Mouse (Mus musculus) heart, embryonic 13.5 days (tissue): ENCODE results near the gene Parn. TPM values are rescaled to one million over a fixed set of nuclear protein-coding genes. Genes with fewer than 3 reads are reported as not detected.

Experiments used
- ATAC-seq: fragments of 200-750 bp; cut with Nextera tagmentation; 2 replicates; pipeline ENCODE4 v1.8.0; 2017; ENCODE audit warnings: moderate TSS enrichment; ENCODE audit not compliant: insufficient number of reproducible peaks, low FRiP score, low TSS enrichment; ENCODE audit errors: extremely low read depth
- H3K27ac ChIP-seq: fragments of 300-500 bp; sonication (generic); replicated peaks from 2 replicates; pipeline ENCODE4 v1.5.1; 2015; ENCODE audit warnings: moderate library complexity, mild to moderate bottlenecking, inconsistent platforms
- H3K27me3 ChIP-seq: fragments of 300-500 bp; sonication (generic); replicated peaks from 2 replicates; pipeline ENCODE4 v1.6.1; 2015; ENCODE audit warnings: mild to moderate bottlenecking, inconsistent platforms
- H3K36me3 ChIP-seq: fragments of 300-500 bp; sonication (generic); 2 replicates; pipeline ENCODE4 v1.6.1; 2015; ENCODE audit warnings: mild to moderate bottlenecking, inconsistent platforms
- H3K4me1 ChIP-seq: fragments of 300-500 bp; sonication (generic); 2 replicates; pipeline ENCODE4 v1.6.1; 2015; ENCODE audit warnings: inconsistent platforms
- H3K4me2 ChIP-seq: fragments of 300-500 bp; sonication (generic); 2 replicates; pipeline ENCODE4 v1.6.1; 2015; ENCODE audit warnings: inconsistent platforms, mild to moderate bottlenecking, moderate library complexity
- H3K4me3 ChIP-seq: fragments of 300-500 bp; sonication (generic); 2 replicates; pipeline ENCODE4 v1.5.1; 2015; ENCODE audit warnings: moderate library complexity, mild to moderate bottlenecking, inconsistent platforms
- H3K9ac ChIP-seq: fragments of 300-500 bp; sonication (generic); 2 replicates; pipeline ENCODE4 v1.6.1; 2015; ENCODE audit warnings: inconsistent platforms, mild to moderate bottlenecking, moderate library complexity
- H3K9me3 ChIP-seq: fragments of 300-500 bp; sonication (generic); 2 replicates; pipeline ENCODE4 v1.6.1; 2016; ENCODE audit warnings: inconsistent platforms
- WGBS: fragments of 180-500 bp; shearing (Covaris S2); methylation state at CpG from one replicate; pipeline ENCODE4 v1.1.7; 2015; ENCODE audit warnings: mixed read lengths; 5-methylcytosine and 5-hydroxymethylcytosine counted together
- polyA plus RNA-seq: library from polyadenylated mRNA; unstranded; fragments of >200 nt; fragmentation: Nextera tagmentation; extraction: Ambion mirVana; gene quantifications from 2 replicates; pipeline ENCODE4 v1.2.1, GENCODE M21; 2015

The Parn gene
- polyA plus RNA-seq, 1 experiment from 2014 or later: 23.1 TPM

GRCm38 (mm10) chr16:13585234-13585633, 82.7 kb downstream of the Parn start:
- Histone ChIP-seq H3K9ac (no peak overlapping the region), H3K27ac (no peak overlapping the region), H3K4me1 (peaks cover 21% of the 10 kb centered on the region), H3K27me3 (no peaks in the 10 kb centered on the region), H3K4me3 (no peak overlapping the region), H3K9me3 (no peaks in the 10 kb centered on the region), H3K36me3 (peaks cover 21% of the 10 kb centered on the region), H3K4me2 (no peak overlapping the region)
- 71% methylated on average over 9 of the region's 9 CpGs for WGBS
- no peak for ATAC-seq

GRCm38 (mm10) chr16:13580784-13581183, 87.2 kb downstream of the Parn start:
- no peak overlapping the region for H3K9ac ChIP-seq
- H3K4me1 ChIP-seq: peaks cover 11% of the 10 kb centered on the region
- H3K27me3 ChIP-seq: no peaks in the 10 kb centered on the region
- H3K4me2 ChIP-seq: no peak overlapping the region
- no peak for ATAC-seq
- peaks cover 21% of the 10 kb centered on the region for H3K36me3 ChIP-seq
- H3K9me3 ChIP-seq: no peaks in the 10 kb centered on the region
- no peak overlapping the region for H3K27ac ChIP-seq
- H3K4me3 ChIP-seq: no peak overlapping the region
- 81% methylated on average over 3 of the region's 3 CpGs for WGBS

GRCm38 (mm10) chr16:13580016-13580415, 88.0 kb downstream of the Parn start:
- peaks cover 17% of the 10 kb centered on the region for H3K36me3 ChIP-seq
- 56% methylated on average over 1 of the region's 1 CpGs for WGBS
- H3K4me3 ChIP-seq: no peak overlapping the region
- no peak overlapping the region for H3K4me2 ChIP-seq
- H3K9ac ChIP-seq: no peak overlapping the region
- no peak overlapping the region for H3K27ac ChIP-seq
- no peaks in the 10 kb centered on the region for H3K9me3 ChIP-seq
- no peak for ATAC-seq
- H3K4me1 ChIP-seq: peaks cover 18% of the 10 kb centered on the region
- H3K27me3 ChIP-seq: no peaks in the 10 kb centered on the region

- Histone ChIP-seq H3K9ac (no peak overlapping the region), H3K9me3 (no peaks in the 10 kb centered on the region), H3K4me1 (peaks cover 33% of the 10 kb centered on the region), H3K4me2 (no peak overlapping the region), H3K4me3 (no peak overlapping the region), H3K27me3 (no peaks in the 10 kb centered on the region), H3K27ac (peak overlapping the region; percentile 24), H3K36me3 (no peaks in the 10 kb centered on the region)
- 40% methylated on average over 4 of the region's 4 CpGs for WGBS
- ATAC-seq: no peak
Measured at GRCm38 (mm10) chr16:13575306-13575705, 92.7 kb downstream of the Parn start.

GRCm38 (mm10) chr16:13568280-13568679, 99.7 kb downstream of the Parn start:
- no peak overlapping the region for H3K9ac ChIP-seq
- H3K4me2 ChIP-seq: no peak overlapping the region
- ATAC-seq: no peak
- no peak overlapping the region for H3K27ac ChIP-seq
- H3K4me1 ChIP-seq: peaks cover 12% of the 10 kb centered on the region; the same call in 1 of the 2 replicates
- peaks cover 14% of the 10 kb centered on the region for H3K36me3 ChIP-seq
- H3K27me3 ChIP-seq: no peaks in the 10 kb centered on the region
- 86% methylated on average over 2 of the region's 2 CpGs for WGBS
- no peak overlapping the region for H3K4me3 ChIP-seq
- no peaks in the 10 kb centered on the region for H3K9me3 ChIP-seq

GRCm38 (mm10) chr16:13567614-13568013, 100.4 kb downstream of the Parn start:
- ATAC-seq: no peak
- Histone ChIP-seq H3K9ac (no peak overlapping the region), H3K36me3 (peaks cover 16% of the 10 kb centered on the region), H3K27me3 (no peaks in the 10 kb centered on the region), H3K9me3 (no peaks in the 10 kb centered on the region), H3K27ac (no peak overlapping the region), H3K4me2 (no peak overlapping the region), H3K4me1 (peaks cover 6% of the 10 kb centered on the region; the same call in 1 of the 2 replicates), H3K4me3 (no peak overlapping the region)
- 97% methylated on average over 1 of the region's 1 CpGs for WGBS

- H3K36me3 ChIP-seq: peaks cover 16% of the 10 kb centered on the region
- no peak overlapping the region for H3K27ac ChIP-seq
- H3K9ac ChIP-seq: no peak overlapping the region
- no peaks in the 10 kb centered on the region for H3K9me3 ChIP-seq
- ATAC-seq: no peak
- 88% methylated on average over 6 of the region's 6 CpGs for WGBS
- H3K4me2 ChIP-seq: no peak overlapping the region
- H3K4me3 ChIP-seq: no peak overlapping the region
- 0 out of 2 replicates have a peak, but pooled peaks cover 3% of the 10 kb centered on the region for H3K4me1 ChIP-seq
- no peaks in the 10 kb centered on the region for H3K27me3 ChIP-seq
Measured at GRCm38 (mm10) chr16:13566351-13566750, 101.6 kb downstream of the Parn start.

- H3K36me3 ChIP-seq: peaks cover 22% of the 10 kb centered on the region
- 0 out of 2 replicates have a peak, but pooled peaks cover 3% of the 10 kb centered on the region for H3K4me1 ChIP-seq
- H3K4me3 ChIP-seq: no peak overlapping the region
- no peak overlapping the region for H3K4me2 ChIP-seq
- no peaks in the 10 kb centered on the region for H3K9me3 ChIP-seq
- WGBS: 90% methylated on average over 5 of the region's 5 CpGs
- no peak for ATAC-seq
- no peak overlapping the region for H3K9ac ChIP-seq
- no peak overlapping the region for H3K27ac ChIP-seq
- no peaks in the 10 kb centered on the region for H3K27me3 ChIP-seq
Measured at GRCm38 (mm10) chr16:13565291-13565690, 102.7 kb downstream of the Parn start.

GRCm38 (mm10) chr16:13557784-13558183, 110.2 kb downstream of the Parn start:
- H3K4me1 ChIP-seq: peaks cover 18% of the 10 kb centered on the region
- no peaks in the 10 kb centered on the region for H3K27me3 ChIP-seq
- H3K9me3 ChIP-seq: 0 out of 2 replicates have a peak, but pooled peaks cover 3% of the 10 kb centered on the region
- peak overlapping the region; percentile 33 for H3K4me2 ChIP-seq
- peaks cover 29% of the 10 kb centered on the region for H3K36me3 ChIP-seq
- ATAC-seq: no peak
- peak overlapping the region; percentile 61 for H3K27ac ChIP-seq
- no peak overlapping the region for H3K9ac ChIP-seq
- no peak overlapping the region for H3K4me3 ChIP-seq
- WGBS: 61% methylated on average over 2 of the region's 2 CpGs

GRCm38 (mm10) chr16:13556954-13557470, 111.0 kb downstream of the Parn start:
- H3K9me3 ChIP-seq: 0 out of 2 replicates have a peak, but pooled peaks cover 3% of the 10 kb centered on the region
- H3K4me1 ChIP-seq: peaks cover 18% of the 10 kb centered on the region
- H3K36me3 ChIP-seq: peaks cover 28% of the 10 kb centered on the region
- H3K4me3 ChIP-seq: no peak overlapping the region
- WGBS: 74% methylated on average over 9 of the region's 9 CpGs
- no peak for ATAC-seq
- H3K27me3 ChIP-seq: no peaks in the 10 kb centered on the region
- H3K9ac ChIP-seq: no peak overlapping the region
- peak overlapping the region; percentile 54 for H3K27ac ChIP-seq
- H3K4me2 ChIP-seq: no peak overlapping the region

GRCm38 (mm10) chr16:13556446-13556845, 111.5 kb downstream of the Parn start:
- Histone ChIP-seq H3K27me3 (no peaks in the 10 kb centered on the region), H3K9me3 (0 out of 2 replicates have a peak, but pooled peaks cover 3% of the 10 kb centered on the region), H3K36me3 (peaks cover 28% of the 10 kb centered on the region), H3K4me3 (no peak overlapping the region), H3K4me1 (peaks cover 18% of the 10 kb centered on the region), H3K9ac (no peak overlapping the region), H3K4me2 (no peak overlapping the region), H3K27ac (no peak overlapping the region)
- WGBS: 84% methylated on average over 7 of the region's 7 CpGs
- ATAC-seq: no peak

- Histone ChIP-seq H3K9ac (no peak overlapping the region), H3K27ac (no peak overlapping the region), H3K4me2 (no peak overlapping the region), H3K4me3 (no peak overlapping the region), H3K27me3 (no peaks in the 10 kb centered on the region), H3K36me3 (peaks cover 50% of the 10 kb centered on the region), H3K9me3 (peaks cover 34% of the 10 kb centered on the region), H3K4me1 (no peaks in the 10 kb centered on the region)
- no peak for ATAC-seq
- 78% methylated on average over 3 of the region's 3 CpGs for WGBS
Measured at GRCm38 (mm10) chr16:13550667-13551066, 117.3 kb downstream of the Parn start.
